Mouse (Mus musculus) forebrain, embryonic 10.5 days (tissue): Measurements from ENCODE around the gene Zfp607b. TPM values are rescaled to one million over a fixed set of nuclear protein-coding genes. Genes with fewer than 3 reads are reported as not detected.

Experiments used
- DNase-seq: peaks from one replicate; pipeline ENCODE4 v3.0.0-alpha.2; 2017; ENCODE audit warnings: low spot score; ENCODE audit errors: extremely low spot score
- H3K27ac ChIP-seq: fragments of 300-500 bp; sonication (generic); 2 replicates; pipeline ENCODE4 v1.5.1; 2016; ENCODE audit warnings: mild to moderate bottlenecking
- H3K27me3 ChIP-seq: fragments of 300-500 bp; sonication (generic); 2 replicates; pipeline ENCODE4 v1.6.1; 2016; ENCODE audit warnings: mild to moderate bottlenecking; ENCODE audit not compliant: poor library complexity, severe bottlenecking
- H3K36me3 ChIP-seq: fragments of 300-500 bp; sonication (generic); replicated peaks from 2 replicates; pipeline ENCODE4 v1.6.1; 2016; ENCODE audit warnings: mild to moderate bottlenecking, moderate library complexity
- H3K4me1 ChIP-seq: fragments of 300-500 bp; sonication (generic); 2 replicates; pipeline ENCODE4 v1.6.1; 2016
- H3K4me3 ChIP-seq: fragments of 300-500 bp; sonication (generic); 2 replicates; pipeline ENCODE4 v1.5.1; 2016; ENCODE audit warnings: mild to moderate bottlenecking, moderate library complexity
- H3K9me3 ChIP-seq: fragments of 300-500 bp; sonication (generic); 2 replicates; pipeline ENCODE4 v1.6.1; 2016; ENCODE audit warnings: mild to moderate bottlenecking, moderate library complexity
- WGBS: fragments of 180-500 bp; shearing (Covaris S2); methylation state at CpG from one replicate; pipeline ENCODE4 v1.1.7; 2016; 5-methylcytosine and 5-hydroxymethylcytosine counted together
- polyA plus RNA-seq: library from polyadenylated mRNA; unstranded; fragments of >200 nt; fragmentation: Nextera tagmentation; extraction: Ambion mirVana; gene quantifications from 2 replicates; pipeline ENCODE4 v1.2.1, GENCODE M21; 2016

The Zfp607b gene
- polyA plus RNA-seq, 1 experiment from 2014 or later: 7.6 TPM

DNA sequence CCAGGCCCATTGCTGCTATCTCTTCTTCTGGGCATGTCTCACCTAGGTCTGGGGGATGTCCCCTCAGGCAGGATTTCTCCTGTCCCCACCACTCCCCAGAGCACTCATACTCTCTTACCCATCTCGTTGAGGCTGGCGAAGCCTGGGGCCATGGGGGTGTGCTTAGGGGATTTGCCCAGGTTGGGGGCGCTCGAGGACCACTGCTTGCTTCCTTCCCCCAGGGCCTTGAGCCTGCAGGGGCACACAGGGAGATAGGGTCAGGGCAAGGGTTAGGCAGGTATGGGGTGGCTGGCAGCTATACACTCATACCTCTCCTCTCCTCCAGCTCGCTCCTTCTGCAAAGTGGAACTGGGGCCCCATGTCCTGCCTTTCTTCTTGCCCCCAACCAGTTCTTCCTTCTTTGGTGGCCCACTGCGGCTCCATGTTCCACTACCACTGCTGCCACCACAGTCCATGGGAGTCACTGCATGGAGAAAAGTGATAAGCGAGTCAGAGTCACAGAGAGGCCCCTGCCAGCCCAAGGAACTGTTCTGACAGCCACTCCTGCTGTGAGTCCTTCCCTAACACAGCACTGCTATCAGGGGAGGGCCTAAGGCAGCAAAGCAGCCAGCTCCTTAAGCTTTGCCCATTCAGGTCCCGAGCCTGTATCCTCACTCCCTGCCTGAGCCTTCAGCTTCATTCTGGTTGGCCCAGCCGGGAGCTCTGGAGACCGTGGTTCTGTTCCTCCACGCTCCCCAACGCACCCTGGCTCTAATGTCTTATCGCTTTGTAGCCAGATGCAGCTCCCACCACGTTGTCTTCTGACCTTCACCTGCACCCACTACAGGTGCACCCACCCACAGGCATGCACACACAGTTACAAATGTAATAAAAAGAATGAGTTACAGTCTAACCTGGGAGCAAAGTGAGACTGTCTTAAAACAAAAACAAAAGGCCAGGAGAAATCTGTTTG is 30.2 kb upstream of the Zfp607b start:
- Histone ChIP-seq H3K4me3 (no peak overlapping the region), H3K4me1 (peaks cover 20% of the 10 kb centered on the region), H3K27ac (no peak overlapping the region), H3K9me3 (no peaks in the 10 kb centered on the region), H3K36me3 (peaks cover 54% of the 10 kb centered on the region), H3K27me3 (peaks cover 63% of the 10 kb centered on the region)
- DNase-seq: no peak
- WGBS: 66% methylated on average over 14 of the region's 14 CpGs

DNA sequence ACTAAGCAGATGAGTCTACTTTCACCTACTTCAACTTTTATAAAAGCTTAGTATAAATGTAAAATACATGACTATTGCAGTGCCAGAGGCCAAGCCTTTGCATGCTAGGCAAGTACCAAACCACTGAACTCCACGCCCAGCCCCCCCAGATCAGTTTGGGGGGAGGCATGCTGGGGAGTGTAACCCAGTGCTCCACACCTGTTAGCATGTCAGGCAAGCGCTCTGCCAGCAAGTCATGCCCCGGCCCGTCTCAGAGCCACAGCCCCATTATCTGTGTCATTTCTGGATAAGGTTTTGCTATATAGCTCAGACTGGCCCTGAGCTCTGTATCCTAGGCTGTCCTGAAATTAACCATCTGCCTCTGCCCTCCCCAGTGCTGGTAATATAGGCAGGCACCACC is 27.1 kb upstream of the Zfp607b start:
- WGBS: 90% methylated on average over 4 of the region's 4 CpGs
- no peak for DNase-seq
- Histone ChIP-seq H3K4me3 (no peak overlapping the region), H3K27me3 (peaks cover 32% of the 10 kb centered on the region), H3K9me3 (no peaks in the 10 kb centered on the region), H3K36me3 (peaks cover 68% of the 10 kb centered on the region), H3K4me1 (peaks cover 10% of the 10 kb centered on the region), H3K27ac (no peak overlapping the region)

GRCm38 (mm10) chr7:27673064-27673574 is 16.0 kb upstream of the Zfp607b start:
- Histone ChIP-seq H3K9me3 (no peaks in the 10 kb centered on the region), H3K36me3 (peaks cover 37% of the 10 kb centered on the region), H3K27me3 (no peaks in the 10 kb centered on the region), H3K4me1 (peaks cover 36% of the 10 kb centered on the region), H3K4me3 (peak overlapping the region; percentile 97), H3K27ac (peak overlapping the region; percentile 92)
- DNase-seq: no peak
- WGBS: 64% methylated on average over 9 of the region's 9 CpGs

DNA sequence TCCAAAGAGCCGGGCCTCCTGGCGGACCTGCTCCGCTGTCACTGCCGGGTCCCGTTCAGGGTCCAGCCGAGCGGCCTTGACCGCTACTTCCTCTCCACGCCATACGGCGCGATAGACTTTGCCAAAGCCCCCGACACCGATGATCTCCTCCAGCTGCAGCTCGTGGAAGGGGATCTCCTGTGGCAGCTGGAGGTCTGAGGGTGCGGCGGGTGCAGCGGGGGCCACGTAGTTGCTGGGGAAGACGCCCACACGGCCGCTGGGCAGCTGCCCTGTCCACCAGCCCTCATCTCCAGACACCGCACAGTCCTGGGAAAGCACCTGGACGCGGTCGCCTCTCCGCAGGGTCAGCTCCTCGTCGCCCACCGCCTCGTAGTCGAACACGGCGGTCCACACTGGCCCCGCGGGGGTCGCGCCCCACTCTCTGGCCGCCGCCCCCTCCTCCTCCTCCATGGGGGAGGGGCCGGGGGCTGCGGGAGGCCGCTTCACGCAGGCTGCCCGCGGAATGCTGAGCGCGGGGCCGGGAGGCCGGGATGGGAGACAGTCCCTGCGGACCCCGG is 15.5 kb upstream of the Zfp607b start:
- 3% methylated on average over 52 of the region's 52 CpGs for WGBS
- Histone ChIP-seq H3K4me3 (peak overlapping the region; percentile 97), H3K27ac (peak overlapping the region; percentile 92)

DNA sequence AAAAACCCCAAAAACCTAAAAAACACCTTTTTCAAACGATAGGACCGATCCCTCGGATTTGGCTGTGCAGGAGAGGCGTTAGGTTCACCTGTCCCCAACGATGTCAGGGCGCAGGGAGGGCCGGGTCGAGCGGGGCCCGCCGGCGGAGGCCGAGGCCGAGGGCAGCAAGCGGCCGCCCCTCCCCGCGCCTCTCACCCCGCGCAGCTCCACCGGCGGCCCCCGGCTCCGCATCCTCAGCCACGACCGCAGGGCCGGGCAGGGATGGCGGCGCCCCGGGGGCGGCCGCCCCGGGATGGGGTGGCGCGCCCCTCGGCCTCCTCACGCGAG is 15.0 kb upstream of the Zfp607b start:
- Histone ChIP-seq H3K9me3 (no peaks in the 10 kb centered on the region), H3K27me3 (no peaks in the 10 kb centered on the region), H3K4me1 (peaks cover 36% of the 10 kb centered on the region), H3K27ac (peak overlapping the region; percentile 92), H3K4me3 (peak overlapping the region; percentile 97), H3K36me3 (peaks cover 29% of the 10 kb centered on the region)
- under 1% methylated on average over 38 of the region's 38 CpGs for WGBS
- no peak for DNase-seq

More for the DNA sequence above, 15.5 kb upstream of the Zfp607b start:
- H3K36me3 ChIP-seq: peaks cover 32% of the 10 kb centered on the region
- no peak for DNase-seq
- H3K4me1 ChIP-seq: peaks cover 36% of the 10 kb centered on the region
- no peaks in the 10 kb centered on the region for H3K9me3 ChIP-seq
- H3K27me3 ChIP-seq: no peaks in the 10 kb centered on the region

GRCm38 (mm10) chr7:27674522-27675221 is 14.5 kb upstream of the Zfp607b start, which contains the start of gene Map3k10:
Map3k10 (minus strand) TSS chr7:27674598.
- peak; percentile 95 for DNase-seq
- Histone ChIP-seq H3K27ac (peak within 1 kb of the TSS; percentile 92), H3K36me3 (peaks cover 24% of the 10 kb centered on the region), H3K9me3 (no peaks in the 10 kb centered on the region), H3K4me3 (peak within 1 kb of the TSS; percentile 97), H3K27me3 (no peaks in the 10 kb centered on the region), H3K4me1 (peaks cover 36% of the 10 kb centered on the region)
- under 1% methylated on average over 31 of the region's 31 CpGs for WGBS

- Histone ChIP-seq H3K27ac (peak overlapping the region; percentile 92), H3K9me3 (no peaks in the 10 kb centered on the region), H3K4me1 (peaks cover 36% of the 10 kb centered on the region), H3K27me3 (no peaks in the 10 kb centered on the region), H3K36me3 (peaks cover 19% of the 10 kb centered on the region), H3K4me3 (peak overlapping the region; percentile 97)
- DNase-seq: no peak
- WGBS: 25% methylated on average over 14 of the region's 14 CpGs
These were observed 13.9 kb upstream of the Zfp607b start for GRCm38 (mm10) chr7:27675222-27675612.

DNA sequence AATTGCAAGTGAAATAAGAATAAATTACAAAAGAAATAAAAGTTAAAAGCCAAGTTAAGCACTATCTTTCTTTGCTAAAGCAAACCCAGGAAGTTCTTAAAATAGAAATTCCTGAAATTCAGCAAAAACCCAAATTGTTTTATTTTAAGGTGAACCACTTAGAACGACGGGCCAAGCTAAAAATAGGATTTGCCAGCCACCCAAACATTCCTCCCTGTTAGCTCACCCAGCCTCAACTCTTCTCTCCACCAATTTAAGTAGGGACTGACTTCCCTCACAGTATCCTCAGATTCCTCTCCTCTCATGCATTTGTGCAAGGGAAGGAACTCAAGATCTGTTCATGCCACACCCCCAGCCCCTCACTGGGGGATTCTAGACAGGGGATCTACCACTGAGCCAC is 5.9 kb upstream of the Zfp607b start:
- H3K9me3 ChIP-seq: no peaks in the 10 kb centered on the region
- no peaks in the 10 kb centered on the region for H3K36me3 ChIP-seq
- no peak overlapping the region for H3K4me3 ChIP-seq
- no peaks in the 10 kb centered on the region for H3K27me3 ChIP-seq
- WGBS: 84% methylated on average over 2 of the region's 2 CpGs
- no peak overlapping the region for H3K27ac ChIP-seq
- DNase-seq: no peak
- peaks cover 10% of the 10 kb centered on the region for H3K4me1 ChIP-seq

- Histone ChIP-seq H3K4me1 (peaks cover 20% of the 10 kb centered on the region), H3K36me3 (no peaks in the 10 kb centered on the region), H3K4me3 (peak overlapping the region; percentile 33), H3K27me3 (no peaks in the 10 kb centered on the region), H3K9me3 (no peaks in the 10 kb centered on the region), H3K27ac (peak overlapping the region; percentile 65)
- WGBS: 42% methylated on average over 5 of the region's 5 CpGs
- DNase-seq: no peak
These were observed 3.9 kb upstream of the Zfp607b start for GRCm38 (mm10) chr7:27685220-27685619.

- Histone ChIP-seq H3K27ac (peak overlapping the region; percentile 65), H3K4me1 (peaks cover 24% of the 10 kb centered on the region), H3K36me3 (no peaks in the 10 kb centered on the region), H3K27me3 (no peaks in the 10 kb centered on the region), H3K9me3 (no peaks in the 10 kb centered on the region), H3K4me3 (peak overlapping the region; percentile 33)
- WGBS: 3% methylated on average over 6 of the region's 6 CpGs
- peak; percentile 29 for DNase-seq
These were observed 3.5 kb upstream of the Zfp607b start for GRCm38 (mm10) chr7:27685681-27686080.

GRCm38 (mm10) chr7:27687043-27687442 is 2.1 kb upstream of the Zfp607b start:
- 85% methylated on average over 1 of the region's 1 CpGs for WGBS
- no peaks in the 10 kb centered on the region for H3K27me3 ChIP-seq
- H3K4me3 ChIP-seq: no peak overlapping the region
- no peaks in the 10 kb centered on the region for H3K9me3 ChIP-seq
- peaks cover 24% of the 10 kb centered on the region for H3K4me1 ChIP-seq
- H3K27ac ChIP-seq: no peak overlapping the region
- no peaks in the 10 kb centered on the region for H3K36me3 ChIP-seq
- DNase-seq: no peak

DNA sequence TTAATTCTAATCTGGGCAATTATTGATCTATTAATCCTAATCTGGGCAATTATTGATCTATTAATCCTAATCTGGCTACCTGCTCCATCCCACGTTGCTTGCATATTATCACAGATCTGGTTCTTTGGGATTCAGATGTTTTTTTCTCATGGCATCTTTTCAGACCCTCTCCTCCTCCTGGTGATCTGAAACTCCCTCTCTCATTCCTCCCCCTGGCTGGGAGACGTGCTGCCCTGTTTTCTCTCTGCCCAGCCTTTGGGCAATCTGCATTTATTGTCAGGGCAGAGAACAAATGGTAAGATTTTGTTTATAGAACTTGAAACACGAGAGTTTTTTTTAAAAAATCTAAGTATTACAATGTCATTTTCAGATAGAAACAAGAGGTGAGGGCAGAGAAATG is 1.3 kb upstream of the Zfp607b start:
- no peaks in the 10 kb centered on the region for H3K27me3 ChIP-seq
- WGBS: 75% methylated on average over 3 of the region's 3 CpGs

More for the DNA sequence above, 1.3 kb upstream of the Zfp607b start:
- Histone ChIP-seq H3K36me3 (peaks cover 3% of the 10 kb centered on the region), H3K27ac (no peak overlapping the region), H3K4me3 (peak overlapping the region; percentile 62; the same call in 1 of the 2 replicates), H3K4me1 (peaks cover 24% of the 10 kb centered on the region), H3K9me3 (no peaks in the 10 kb centered on the region)
- no peak for DNase-seq
